Mouse (Mus musculus) heart, adult 8-10 months (tissue): ENCODE data around the gene H2-Eb1. TPM values are rescaled to one million over a fixed set of nuclear protein-coding genes. Genes with fewer than 3 reads are reported as not detected.
A peak's percentile ranks its signal among the peaks of the same experiment; 100 is the strongest.

Experiments
- DNase-seq: peaks from one replicate; pipeline ENCODE4 v3.0.0; 2022; ENCODE audit warnings: low spot score
- total RNA-seq, 4 experiments: library from RNA; stranded (reverse); gene quantifications; 2 replicates each; pipeline ENCODE4 v1.2.4; 2022

The H2-Eb1 gene
- total RNA-seq, 4 experiments from 2014 or later, result 15.1 to 32.1 (median 26.2) TPM

DNA sequence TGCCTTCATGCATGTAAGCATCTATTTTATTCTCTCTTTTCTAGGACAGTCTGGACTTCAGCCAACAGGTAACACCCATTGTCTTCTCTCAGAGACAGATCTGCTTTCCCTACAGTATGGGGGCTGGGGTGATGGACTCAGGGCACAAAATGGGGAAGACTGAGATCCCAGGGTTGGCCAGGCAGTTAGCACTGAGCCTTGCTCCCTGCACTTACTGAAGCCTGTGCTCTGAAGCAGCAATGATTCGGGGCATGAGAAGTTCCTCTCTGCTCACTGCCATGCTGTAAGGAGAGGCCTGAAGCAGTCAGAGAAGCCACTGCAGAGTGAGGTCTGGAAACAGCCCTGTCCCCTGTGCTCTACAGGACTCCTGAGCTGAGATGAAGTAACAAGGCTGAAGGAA lies 9.8 kb downstream of the H2-Eb1 start:
- DNase-seq, result no peak

- no peak for DNase-seq
Measured at GRCm38 (mm10) chr17:34316697-34317096, 11.0 kb downstream of the H2-Eb1 start.

GRCm38 (mm10) chr17:34317275-34317674 lies 11.6 kb downstream of the H2-Eb1 start:
- DNase-seq, result no peak

- DNase-seq, result no peak
Measured at GRCm38 (mm10) chr17:34325436-34325835, 19.8 kb downstream of the H2-Eb1 start, which contains the start of gene H2-Eb2. Gene H2-Eb2 (plus strand): TSS chr17:34325665.

DNA sequence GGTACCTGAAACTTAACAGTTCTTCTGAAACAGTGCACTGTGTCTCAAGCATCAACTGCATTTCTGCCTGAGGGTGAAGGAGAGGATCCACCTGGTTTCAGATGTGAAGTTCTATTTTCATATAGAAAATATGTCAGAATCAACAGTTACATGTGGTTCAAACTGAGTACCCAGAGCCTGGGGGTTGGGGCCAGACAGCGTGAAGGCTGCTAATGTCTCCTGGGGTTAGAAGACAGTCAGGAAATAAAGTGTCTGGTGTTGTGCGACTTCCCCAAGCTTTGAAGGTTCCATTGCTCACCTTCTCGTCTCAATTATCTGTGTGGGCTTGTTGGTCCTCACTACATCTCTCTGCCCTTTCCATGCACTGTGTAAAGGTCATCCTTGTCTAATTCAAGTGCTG lies 20.7 kb downstream of the H2-Eb1 start:
- DNase-seq, result no peak

- no peak for DNase-seq
Measured at GRCm38 (mm10) chr17:34329807-34330206, 24.1 kb downstream of the H2-Eb1 start.

GRCm38 (mm10) chr17:34331200-34331599 lies 25.5 kb downstream of the H2-Eb1 start:
- DNase-seq, result no peak

GRCm38 (mm10) chr17:34340619-34341402 lies 35.1 kb downstream of the H2-Eb1 start:
- no peak for DNase-seq

DNA sequence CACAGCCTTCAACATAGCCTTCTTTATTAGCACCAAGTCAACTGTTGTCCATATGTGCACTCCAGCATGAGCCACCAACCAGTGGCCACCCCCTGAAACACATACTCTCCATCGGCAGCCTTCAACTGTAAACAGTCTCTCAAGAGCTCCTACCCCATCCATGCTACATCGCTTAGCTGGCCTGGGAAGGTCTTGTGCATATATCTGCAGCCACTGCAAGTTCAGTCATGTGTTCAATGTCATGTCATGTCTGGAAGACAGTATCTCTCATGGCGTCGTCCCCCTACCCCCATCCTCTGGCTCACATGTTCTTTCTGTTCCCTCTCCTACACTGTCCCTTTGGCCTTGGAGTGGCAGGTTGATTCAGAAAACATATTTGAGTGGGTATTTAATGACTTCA lies 39.2 kb downstream of the H2-Eb1 start:
- DNase-seq, result no peak

DNA sequence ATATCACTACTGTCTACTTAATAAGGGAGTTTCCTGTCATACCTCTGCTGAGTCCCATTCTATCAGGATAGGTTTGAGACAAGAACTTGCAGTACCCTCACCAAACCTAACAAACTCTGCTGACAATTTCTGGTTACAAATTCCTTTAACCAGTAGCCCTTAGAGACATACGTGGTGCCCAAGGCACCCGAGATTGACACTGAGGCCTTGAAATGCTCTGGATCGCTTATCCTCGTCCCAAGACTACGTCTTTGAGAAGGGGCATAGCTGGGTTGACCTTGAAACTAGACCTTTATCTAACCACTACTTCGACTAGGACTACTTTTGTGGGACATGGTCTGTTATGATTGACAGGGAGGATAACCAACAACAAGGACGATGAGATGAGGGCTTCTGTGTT lies 39.8 kb downstream of the H2-Eb1 start:
- DNase-seq, result no peak

DNA sequence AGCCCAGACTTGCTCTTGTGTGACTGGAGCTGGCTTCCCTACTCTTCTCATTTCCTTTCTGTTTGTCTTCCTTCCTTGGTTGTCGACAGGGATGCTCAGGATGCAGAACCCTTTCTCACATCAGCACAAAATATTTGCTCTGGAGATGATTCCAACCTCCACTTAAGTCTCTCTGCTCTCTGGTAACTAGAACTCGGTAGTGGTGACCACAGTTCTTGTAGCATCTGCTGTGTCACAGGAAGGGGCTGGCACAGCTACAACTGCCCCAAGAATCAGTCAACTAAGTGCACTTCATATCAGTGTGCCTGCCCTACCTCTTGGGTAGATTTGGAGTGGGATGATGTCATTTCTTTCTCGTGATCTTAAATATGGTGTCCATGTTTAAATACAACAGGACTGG lies 40.4 kb downstream of the H2-Eb1 start:
- DNase-seq, result no peak

GRCm38 (mm10) chr17:34347606-34348308 lies 42.1 kb downstream of the H2-Eb1 start:
- peak; percentile 60 for DNase-seq

DNA sequence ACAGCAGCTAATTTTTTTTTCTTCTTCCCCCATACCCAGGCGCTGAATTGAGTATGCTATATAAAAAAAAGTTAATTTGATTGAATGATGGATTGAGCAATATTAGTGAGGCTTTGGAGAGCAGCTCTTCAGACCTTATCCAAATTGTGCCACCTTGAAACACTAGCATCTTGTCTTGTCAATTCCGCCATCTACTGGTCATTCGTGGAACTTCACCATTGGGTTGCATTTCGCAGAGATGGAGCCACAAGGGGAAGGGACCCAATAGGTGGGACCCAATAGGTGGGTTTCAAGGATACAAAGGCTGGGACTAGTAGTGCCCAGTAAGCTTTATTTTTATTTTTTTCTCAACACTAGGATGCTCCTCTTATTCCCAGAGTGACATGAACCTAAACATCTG lies 43.8 kb downstream of the H2-Eb1 start:
- peak; percentile 71 for DNase-seq

GRCm38 (mm10) chr17:34354539-34354938 lies 48.9 kb downstream of the H2-Eb1 start, which contains the start of gene Btnl2:
Gene Btnl2 (plus strand): TSS chr17:34354822.
- DNase-seq, result no peak

- DNase-seq, result no peak
Measured at GRCm38 (mm10) chr17:34354940-34355339, 49.3 kb downstream of the H2-Eb1 start.

DNA sequence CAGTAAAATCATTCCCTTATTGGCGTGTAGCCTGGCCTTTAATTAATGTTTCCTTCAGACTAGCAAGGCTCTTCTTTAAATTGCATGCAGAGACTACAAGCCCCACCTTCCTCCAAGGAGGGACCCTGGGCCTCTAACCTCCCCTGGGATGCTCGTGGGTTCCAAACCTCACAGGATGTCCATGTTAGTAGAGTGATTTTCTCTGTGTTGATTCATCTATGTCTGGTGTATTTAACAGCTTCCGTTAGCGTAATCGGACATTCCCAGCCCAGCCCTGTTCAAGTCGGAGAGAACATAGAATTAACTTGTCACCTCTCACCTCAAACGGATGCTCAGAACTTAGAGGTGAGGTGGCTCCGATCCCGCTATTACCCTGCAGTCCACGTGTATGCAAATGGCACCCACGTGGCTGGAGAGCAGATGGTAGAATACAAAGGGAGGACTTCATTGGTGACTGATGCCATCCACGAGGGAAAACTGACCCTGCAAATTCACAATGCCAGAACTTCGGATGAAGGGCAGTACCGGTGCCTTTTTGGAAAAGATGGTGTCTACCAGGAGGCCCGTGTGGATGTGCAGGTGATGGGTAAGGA lies 57.4 kb downstream of the H2-Eb1 start:
- no peak for DNase-seq

- DNase-seq, result no peak
Measured at GRCm38 (mm10) chr17:34363676-34364310, 58.1 kb downstream of the H2-Eb1 start.

GRCm38 (mm10) chr17:34365031-34365430 lies 59.4 kb downstream of the H2-Eb1 start:
- no peak for DNase-seq
